Mouse (Mus musculus) embryo, embryonic 11.5 days (tissue): Measurements from ENCODE around the gene Usp9y.

ENCODE experiments used
- DNase-seq: peaks from one replicate; pipeline ENCODE4 v3.0.0-alpha.2; 2012; ENCODE audit warnings: low read depth, low spot score

Gene Usp9y

GRCm38 (mm10) chrY:1459682-1460081 is at the start of gene Usp9y:
Usp9y (minus strand) TSS chrY:1459782.
- DNase-seq, result no peak

GRCm38 (mm10) chrY:1293708-1294107 is 165.9 kb downstream of the Usp9y start:
- no peak for DNase-seq

GRCm38 (mm10) chrY:1286171-1286795 is 173.3 kb downstream of the Usp9y start, which contains the start of gene Ddx3y:
Ddx3y (minus strand) TSS chrY:1286629.
- peak; percentile 38 for DNase-seq

- no peak for DNase-seq
Measured at GRCm38 (mm10) chrY:1285735-1286134, 173.8 kb downstream of the Usp9y start.
